Comparison of ENCODE assay signal across 8 mouse cellular contexts in genomic region chr19:38429269-38429668, GRCm38 (mm10). TPM values are rescaled to one million over a fixed set of nuclear protein-coding genes. Genes with fewer than 3 reads are reported as not detected.
DNase-seq lines count a peak whose midpoint lies in the region; ATAC-seq lines count a peak whose summit lies in the region.

No protein-coding gene starts in this region.

- H3K4me1 ChIP-seq in liver, embryonic 12.5 days = no peaks in the 10 kb centered on the region

- 25% methylated on average over 5 of the region's 5 CpGs for WGBS in liver, embryonic 12.5 days (ENCODE audit: insufficient replicate concordance)

- H3K36me3 ChIP-seq in liver, embryonic 12.5 days = no peaks in the 10 kb centered on the region

- no peaks in the 10 kb centered on the region for H3K27me3 ChIP-seq in liver, embryonic 12.5 days (replicated peaks)

- no peak overlapping the region for H3K4me2 ChIP-seq in liver, embryonic 12.5 days

- peak; percentile 6 for DNase-seq in cerebellum, adult 11-12 months
- peak; percentile 10 for DNase-seq in liver
- peak; percentile 40 for DNase-seq in brain, adult 2 months (ENCODE audit: low read depth, low spot score)
- DNase-seq in retina, adult 2 months (ENCODE audit: low read depth, low spot score) = peak; percentile 28
- no peak for DNase-seq in gastrocnemius, postnatal 4 days (ENCODE audit: low spot score in 2 of 2)

- H3K9me3 ChIP-seq in liver, embryonic 12.5 days (replicated peaks) = no peaks in the 10 kb centered on the region

- no peak overlapping the region for H3K4me3 ChIP-seq in liver, embryonic 12.5 days

- no peak overlapping the region for H3K27ac ChIP-seq in liver, embryonic 12.5 days

- H3K9ac ChIP-seq in liver, embryonic 12.5 days = no peak overlapping the region

- ATAC-seq in cerebellum, adult (ENCODE audit: insufficient number of reproducible peaks, low FRiP score, low TSS enrichment) = no peak
- no peak for ATAC-seq in liver, embryonic 12.5 days
- peak; percentile 53 to 62; a peak in 2 of 4 replicates for ATAC-seq in hematopoietic stem cell, adult 5-6 weeks (replicated peaks in 1 of 2; ENCODE audit: insufficient read depth in 1 of 2, low FRiP score in 2 of 2, low TSS enrichment in 1 of 2, low read depth in 1 of 2, poor library complexity in 2 of 2, severe bottlenecking in 2 of 2)

RNA-seq across cellular contexts. Expression of gene Slc35g1, which starts 33.5 kb away (rescaled TPM):
- polyA plus RNA-seq in liver, embryonic 12.5 days (2016; fragmentation: Nextera tagmentation; extraction: Ambion mirVana) = 7.7 and 8.4 TPM in 2 replicates
- total RNA-seq in hematopoietic stem cell, adult 5-6 weeks (2017) = 6.5 and 10.9 TPM in 2 replicates
- total RNA-seq in gastrocnemius, postnatal 4 days (2021) = 1 to 10 TPM; 2.6 to 2.7 TPM

RNA-seq across cellular contexts. Expression of gene Plce1, which starts 51.6 kb away (rescaled TPM):
- 0.82 and 0.89 TPM in 2 replicates for polyA plus RNA-seq in liver, embryonic 12.5 days (2016; fragmentation: Nextera tagmentation; extraction: Ambion mirVana)
- total RNA-seq in hematopoietic stem cell, adult 5-6 weeks (2017) = not detected in 2 replicates
- 10 to 100 TPM; 53.1 to 56.9 TPM for total RNA-seq in gastrocnemius, postnatal 4 days (2021)

Comparison
In these comparisons a context has a peak if more than half of its experiments do, and no peak if none do; other contexts are left out.
1. DNase-seq: peak in cerebellum, adult 11-12 months (single experiment), liver (single experiment), brain, adult 2 months (single experiment) and retina, adult 2 months (single experiment); none in gastrocnemius, postnatal 4 days (0 of 2).
2. ATAC-seq: peak in hematopoietic stem cell, adult 5-6 weeks (2 of 2); none in cerebellum, adult (single experiment) and liver, embryonic 12.5 days (single experiment).
3. RNA of gene Plce1, which starts 51.6 kb away (total RNA-seq): 53.1 to 56.9 TPM in gastrocnemius, postnatal 4 days; not detected in hematopoietic stem cell, adult 5-6 weeks; every median in the first group is over 10 times any median in the second.